Mouse (Mus musculus): Measurements from ENCODE around the gene Serac1. TPM values are rescaled to one million over a fixed set of nuclear protein-coding genes. Genes with fewer than 3 reads are reported as not detected.
A peak's percentile ranks its signal among the peaks of the same experiment; 100 is the strongest.

The Serac1 gene
- total RNA-seq (2012; rRNA removed), result 8.9 and 12.8 TPM in 2 replicates

DNA sequence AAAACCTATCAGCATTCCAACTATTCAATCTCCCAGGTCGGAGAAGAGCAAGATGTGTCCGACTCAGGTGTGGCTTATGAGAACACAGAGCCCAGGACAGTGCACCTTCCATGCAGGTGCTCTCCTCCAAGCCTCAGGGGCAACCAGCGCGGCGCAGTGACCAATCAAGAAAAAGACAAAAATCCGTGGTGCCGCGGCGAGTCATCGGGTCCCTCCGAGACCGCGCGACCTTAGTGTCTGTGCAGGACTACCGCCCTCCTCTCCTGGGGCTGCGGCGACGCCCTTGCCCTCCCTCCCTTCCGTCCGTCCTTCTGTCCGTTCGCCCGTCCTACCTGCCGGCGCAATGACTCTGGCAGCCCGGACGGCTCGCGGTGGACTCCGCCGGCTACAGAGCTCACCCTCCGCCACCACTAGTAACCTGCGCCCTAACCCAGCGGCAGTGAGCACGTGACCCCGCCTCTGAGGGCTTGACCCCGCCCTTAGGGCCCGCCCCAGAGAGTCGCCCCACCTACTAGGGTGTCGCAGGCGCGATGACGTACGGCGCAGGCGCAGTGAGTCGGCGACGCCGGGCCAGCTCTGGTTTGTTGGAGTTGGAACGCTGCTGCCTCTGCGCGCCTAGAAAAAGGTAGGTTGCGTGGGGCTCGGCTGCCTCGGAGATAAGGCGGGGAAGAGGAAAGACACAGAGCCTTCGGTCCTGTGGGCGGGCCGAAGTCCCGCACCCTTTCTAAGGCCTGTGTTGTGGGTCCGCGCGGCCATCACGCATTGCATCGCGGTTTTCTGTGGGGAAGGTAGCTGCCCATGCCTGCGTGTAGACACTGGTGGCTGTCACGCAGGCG lies at the start of gene Serac1, which contains the start of gene Gtf2h5:
Serac1 (minus strand) TSS at position 455 of the 836 bp plus-strand sequence.
Gtf2h5 (plus strand) TSS at position 500 of the 836 bp plus-strand sequence.
- DNase-seq (ENCODE audit: low read depth, low spot score), result peak; percentile 93
- H3K4me1 ChIP-seq (ENCODE audit: control insufficient read depth in 2 of 2, insufficient read depth in 2 of 2, low read length in 2 of 2, poor library complexity in 1 of 2), result no peaks in the 10 kb centered on the region
- peak within 1 kb of the TSS; percentile 87 for H3K27ac ChIP-seq (ENCODE audit: insufficient read depth, low read depth, low read length, poor library complexity, severe bottlenecking)
- H3K9me3 ChIP-seq (ENCODE audit: control insufficient read depth, insufficient read depth, low read depth, low read length), result no peaks in the 10 kb centered on the region
- in situ Hi-C loops (cut with MboI; ENCODE audit: low sequenced_read_pairs in 2 of 2, unreplicated experiment in 2 of 2), result no loop called here
- H3K4me3 ChIP-seq (ENCODE audit: insufficient read depth in 1 of 2, low read depth in 1 of 2, low read length in 2 of 2, poor library complexity in 1 of 2, severe bottlenecking in 1 of 2), result peak within 1 kb of the TSS; percentile 89 to 100
- H3K9ac ChIP-seq (ENCODE audit: insufficient read depth, low read depth, low read length, poor library complexity, severe bottlenecking), result peak within 1 kb of the TSS; percentile 100
- peaks cover 2% of the 10 kb centered on the region; the same call in 1 of the 2 replicates for H3K36me3 ChIP-seq (ENCODE audit: control insufficient read depth, insufficient read depth, low read length, poor library complexity, severe bottlenecking)
- peak; percentile 84 for TF ChIP-seq HCFC1 (IDR thresholded peaks at IDR 0.05; ENCODE audit: borderline replicate concordance, insufficient read depth, low read length)
- TF ChIP-seq CHD2 (IDR thresholded peaks at IDR 0.05; ENCODE audit: low read depth, low read length), result no peak

DNA sequence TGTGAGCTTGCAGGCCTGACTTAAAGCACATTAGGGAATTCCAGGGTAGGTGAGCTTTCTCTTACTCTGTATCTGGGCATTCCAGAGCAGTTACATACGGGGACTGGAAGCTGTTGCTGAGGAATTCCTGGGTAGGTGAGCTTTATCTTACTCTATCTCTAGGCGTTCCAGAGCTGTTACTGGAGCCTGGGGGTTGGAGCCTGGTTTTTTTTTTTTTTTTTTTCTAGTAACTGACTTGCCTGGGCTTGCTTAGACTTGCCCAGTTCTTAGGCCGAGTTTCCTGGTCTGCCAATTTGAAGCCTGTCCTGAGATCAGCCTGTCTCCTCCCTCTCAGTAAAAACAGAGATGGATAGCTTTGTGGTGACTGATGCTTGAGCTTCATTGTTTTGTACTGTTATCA lies 48.5 kb upstream of the Serac1 start:
- H3K9me3 ChIP-seq (ENCODE audit: control insufficient read depth, insufficient read depth, low read depth, low read length), result no peaks in the 10 kb centered on the region
- TF ChIP-seq HCFC1 (IDR thresholded peaks at IDR 0.05; ENCODE audit: borderline replicate concordance, insufficient read depth, low read length) (no peak), MAFK (IDR thresholded peaks at IDR 0.05; ENCODE audit: insufficient read depth, low read depth, low read length) (no peak; the same call in 1 of the 2 replicates), ZNF384 (IDR thresholded peaks at IDR 0.05; ENCODE audit: low read depth, low read length) (peak; percentile 99), ZC3H11A (IDR thresholded peaks at IDR 0.05; ENCODE audit: borderline replicate concordance, low read depth, low read length) (no peak), CHD2 (IDR thresholded peaks at IDR 0.05; ENCODE audit: low read depth, low read length) (no peak)
- H3K27ac ChIP-seq (ENCODE audit: insufficient read depth, low read depth, low read length, poor library complexity, severe bottlenecking), result peak overlapping the region; percentile 63; the same call in 1 of the 2 replicates
- DNase-seq (ENCODE audit: low read depth, low spot score), result no peak
- no peak overlapping the region; the same call in 1 of the 2 replicates for H3K9ac ChIP-seq (ENCODE audit: insufficient read depth, low read depth, low read length, poor library complexity, severe bottlenecking)
- H3K4me3 ChIP-seq (ENCODE audit: insufficient read depth in 1 of 2, low read depth in 1 of 2, low read length in 2 of 2, poor library complexity in 1 of 2, severe bottlenecking in 1 of 2), result no peak overlapping the region
- peaks cover 7 to 13% of the 10 kb centered on the region in 2 experiments; a peak in 2 of 4 replicates for H3K4me1 ChIP-seq (ENCODE audit: control insufficient read depth in 2 of 2, insufficient read depth in 2 of 2, low read length in 2 of 2, poor library complexity in 1 of 2)
- in situ Hi-C loops (cut with MboI; ENCODE audit: low sequenced_read_pairs in 2 of 2, unreplicated experiment in 2 of 2), result no loop called here
- no peaks in the 10 kb centered on the region; the same call in 1 of the 2 replicates for H3K36me3 ChIP-seq (ENCODE audit: control insufficient read depth, insufficient read depth, low read length, poor library complexity, severe bottlenecking)

DNA sequence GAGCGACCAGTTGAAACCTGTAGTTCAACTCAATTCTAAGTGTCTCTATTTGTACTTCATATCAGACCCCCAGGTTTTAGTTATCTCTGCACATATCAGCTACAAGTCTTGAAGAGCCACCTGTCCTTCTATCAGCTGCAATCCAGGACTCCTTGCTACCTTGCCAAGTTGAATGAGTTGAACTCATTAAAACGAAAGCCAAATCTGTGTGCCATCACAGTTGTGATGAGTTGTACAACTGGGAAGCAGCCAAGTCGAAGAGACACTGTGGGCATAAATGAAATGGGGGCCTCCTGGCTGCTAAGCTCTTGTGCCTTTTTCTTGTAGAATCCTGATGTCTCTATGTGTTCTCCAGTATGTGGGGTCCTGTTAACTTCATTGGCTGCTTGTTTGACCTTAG lies 45.9 kb upstream of the Serac1 start:
- in situ Hi-C loops (cut with MboI; ENCODE audit: low sequenced_read_pairs in 2 of 2, unreplicated experiment in 2 of 2), result no loop called here

DNA sequence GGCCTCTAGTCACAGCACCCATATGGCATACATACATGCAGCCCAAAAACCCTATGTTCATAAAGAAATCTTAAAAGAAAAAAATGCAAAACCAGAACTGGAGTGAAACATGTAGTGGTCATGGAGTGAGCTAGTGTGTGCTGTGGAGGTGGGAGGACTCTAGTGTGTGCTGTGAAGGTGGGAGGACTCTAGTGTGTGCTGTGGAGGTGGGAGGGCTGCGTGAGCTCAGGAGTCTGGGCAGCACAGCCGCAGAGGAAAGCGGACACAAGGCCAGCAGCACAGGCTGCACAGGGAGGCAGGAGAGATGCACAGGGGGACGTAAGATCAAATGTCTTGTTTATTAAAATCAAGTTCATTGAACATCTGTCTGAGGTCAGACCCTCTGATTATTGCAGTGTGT lies 44.2 kb upstream of the Serac1 start:
- no peaks in the 10 kb centered on the region; the same call in 1 of the 2 replicates for H3K36me3 ChIP-seq (ENCODE audit: control insufficient read depth, insufficient read depth, low read length, poor library complexity, severe bottlenecking)
- H3K4me3 ChIP-seq (ENCODE audit: insufficient read depth in 1 of 2, low read depth in 1 of 2, low read length in 2 of 2, poor library complexity in 1 of 2, severe bottlenecking in 1 of 2), result no peak overlapping the region
- peaks cover 5 to 12% of the 10 kb centered on the region in 2 experiments; a peak in 2 of 4 replicates for H3K4me1 ChIP-seq (ENCODE audit: control insufficient read depth in 2 of 2, insufficient read depth in 2 of 2, low read length in 2 of 2, poor library complexity in 1 of 2)
- DNase-seq (ENCODE audit: low read depth, low spot score), result no peak
- in situ Hi-C loops (cut with MboI; ENCODE audit: low sequenced_read_pairs in 2 of 2, unreplicated experiment in 2 of 2), result no loop called here
- TF ChIP-seq MAFK (IDR thresholded peaks at IDR 0.05; ENCODE audit: insufficient read depth, low read depth, low read length) (no peak), CHD2 (IDR thresholded peaks at IDR 0.05; ENCODE audit: low read depth, low read length) (no peak), ZNF384 (IDR thresholded peaks at IDR 0.05; ENCODE audit: low read depth, low read length) (no peak), HCFC1 (IDR thresholded peaks at IDR 0.05; ENCODE audit: borderline replicate concordance, insufficient read depth, low read length) (no peak), ZC3H11A (IDR thresholded peaks at IDR 0.05; ENCODE audit: borderline replicate concordance, low read depth, low read length) (no peak)
- H3K9ac ChIP-seq (ENCODE audit: insufficient read depth, low read depth, low read length, poor library complexity, severe bottlenecking), result no peak overlapping the region
- H3K9me3 ChIP-seq (ENCODE audit: control insufficient read depth, insufficient read depth, low read depth, low read length), result no peaks in the 10 kb centered on the region
- no peak overlapping the region for H3K27ac ChIP-seq (ENCODE audit: insufficient read depth, low read depth, low read length, poor library complexity, severe bottlenecking)

More for the DNA sequence above, 45.9 kb upstream of the Serac1 start:
- DNase-seq (ENCODE audit: low read depth, low spot score), result no peak
- TF ChIP-seq ZC3H11A (IDR thresholded peaks at IDR 0.05; ENCODE audit: borderline replicate concordance, low read depth, low read length) (no peak), ZNF384 (IDR thresholded peaks at IDR 0.05; ENCODE audit: low read depth, low read length) (no peak), MAFK (IDR thresholded peaks at IDR 0.05; ENCODE audit: insufficient read depth, low read depth, low read length) (no peak), CHD2 (IDR thresholded peaks at IDR 0.05; ENCODE audit: low read depth, low read length) (no peak), HCFC1 (IDR thresholded peaks at IDR 0.05; ENCODE audit: borderline replicate concordance, insufficient read depth, low read length) (no peak)
- Histone ChIP-seq H3K36me3 (ENCODE audit: control insufficient read depth, insufficient read depth, low read length, poor library complexity, severe bottlenecking) (no peaks in the 10 kb centered on the region; the same call in 1 of the 2 replicates), H3K9ac (ENCODE audit: insufficient read depth, low read depth, low read length, poor library complexity, severe bottlenecking) (no peak overlapping the region), H3K9me3 (ENCODE audit: control insufficient read depth, insufficient read depth, low read depth, low read length) (no peaks in the 10 kb centered on the region), H3K4me1 (ENCODE audit: control insufficient read depth in 2 of 2, insufficient read depth in 2 of 2, low read length in 2 of 2, poor library complexity in 1 of 2) (peaks cover 5 to 13% of the 10 kb centered on the region in 2 experiments; a peak in 2 of 4 replicates), H3K27ac (ENCODE audit: insufficient read depth, low read depth, low read length, poor library complexity, severe bottlenecking) (no peak overlapping the region), H3K4me3 (ENCODE audit: insufficient read depth in 1 of 2, low read depth in 1 of 2, low read length in 2 of 2, poor library complexity in 1 of 2, severe bottlenecking in 1 of 2) (no peak overlapping the region)
